ENCODE assay signal across 1 mouse cellular context in the genomic region with DNA sequence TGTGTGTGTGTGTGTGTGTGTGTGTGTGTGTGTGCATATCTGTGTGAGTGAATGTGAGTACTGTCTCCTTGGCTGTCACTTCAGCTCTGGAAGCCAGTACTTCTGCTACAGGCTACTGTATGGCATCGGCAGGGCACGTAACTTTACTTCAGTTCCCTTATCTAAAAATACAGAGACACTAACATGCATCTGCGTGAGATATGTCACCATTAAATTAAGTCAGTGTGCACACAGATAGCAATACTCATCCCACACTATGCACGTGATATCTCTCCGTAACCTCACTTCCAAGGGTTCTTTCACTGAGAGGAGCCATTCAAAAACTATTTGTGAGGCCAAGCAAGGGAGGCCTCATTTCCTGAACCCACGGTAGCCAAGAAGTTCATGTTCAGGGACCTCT.
A peak's percentile ranks its signal among the peaks of the same experiment; 100 is the strongest.
TF ChIP-seq lines count a peak whose summit lies in the region.

No protein-coding gene starts in this region.

TF ChIP-seq in MEL, 35 proteins besides CTCF, POLR2A, EP300 and RAD21 (continued from another document):
- TF ChIP-seq TAL1 (IDR thresholded peaks at IDR 0.05; ENCODE audit: low read length) (peak; percentile 93), MAX (IDR thresholded peaks at IDR 0.05; ENCODE audit: low read length) (0 out of 2 replicates have a peak, but pooled peaks have one; percentile 25), POLR2AphosphoS2 (IDR thresholded peaks at IDR 0.05; ENCODE audit: low read length) (no peak), MXI1 (IDR thresholded peaks at IDR 0.05; ENCODE audit: low read depth, low read length) (peak; percentile 57; the same call in 1 of the 2 replicates), HCFC1 (IDR thresholded peaks at IDR 0.05; ENCODE audit: low read depth, low read length) (0 out of 2 replicates have a peak, but pooled peaks have one; percentile 17), ZNF384 (IDR thresholded peaks at IDR 0.05; ENCODE audit: low read depth, low read length) (no peak), NRF1 (IDR thresholded peaks at IDR 0.05; ENCODE audit: insufficient read depth, low read depth, low read length, poor library complexity, severe bottlenecking) (no peak), USF1 (IDR thresholded peaks at IDR 0.05; ENCODE audit: low read depth, low read length) (no peak)
